Mouse (Mus musculus) embryonic stem cell, embryonic (primary cell): ENCODE data around the gene Tex45.

Source experiments
- CTCF ChIA-PET, 4 experiments: fragments of 300-600 bp in 2 of 4; fragments of 350-600 bp in 2 of 4; sonication (Branson Sonifier 250); formaldehyde crosslinking; loops; one replicate each; lab custom pipeline; 2022; ENCODE audit warnings: inconsistent platforms in 2 of 4; lab: Charles Lee
- POLR2A ChIA-PET, 4 experiments: fragments of 300-600 bp in 2 of 4; fragments of 350-600 bp in 2 of 4; sonication (Branson Sonifier 250); formaldehyde crosslinking; loops; one replicate each; lab custom pipeline; 2022; ENCODE audit warnings: antibody characterized with exemption in 4 of 4, inconsistent platforms in 1 of 4; lab: Charles Lee

Tex45 gene

GRCm38 (mm10) chr8:3467886-3468545 lies 2.6 kb upstream of the Tex45 start:
- ChIA-PET POLR2A (interaction anchor here (0.6 to 2.8 kb wide), 35 partner anchors 7 to 791 kb away, joined by 3 to 17 read pairs (median 4); partner anchors contain the start of genes Trappc5 (in 3 of the 4), Fcor (in 2 of the 4), Ctxn1 (in 1 of the 4) and Mcemp1 (in 1 of the 4)), CTCF (interaction anchor here (0.5 to 6.8 kb wide), 25 partner anchors 17 to 785 kb away, joined by 3 to 43 read pairs (median 4); partner anchors contain the start of genes Fcor (in 4 of the 4), Trappc5 (in 2 of the 4) and Snapc2 (in 1 of the 4))

DNA sequence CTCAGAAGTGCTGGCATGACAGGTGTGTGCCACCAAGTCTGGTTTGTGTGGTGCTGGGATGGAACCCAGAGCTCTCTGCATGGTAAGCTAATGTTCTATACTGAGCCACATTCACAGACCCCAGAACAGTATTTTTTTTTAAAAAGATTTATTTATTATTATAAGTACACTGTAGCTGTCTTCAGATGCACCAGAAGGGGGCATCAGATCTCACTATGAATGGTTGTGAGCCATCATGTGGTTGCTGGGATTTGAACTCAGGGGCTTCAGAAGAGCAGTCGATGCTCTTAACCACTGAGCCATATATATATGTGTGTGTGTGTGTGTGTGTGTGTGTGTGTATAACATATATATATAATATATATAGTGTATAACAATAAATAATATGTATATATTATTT lies 1.8 kb upstream of the Tex45 start:
- CTCF ChIA-PET: interaction anchor here (0.6 to 6.8 kb wide), 19 partner anchors 18 to 208 kb away, joined by 3 to 43 read pairs (median 4); partner anchors contain the start of genes Fcor (in 4 of the 4) and Trappc5 (in 3 of the 4)

GRCm38 (mm10) chr8:3475715-3476429 lies 5.2 kb downstream of the Tex45 start:
- CTCF ChIA-PET: interaction anchor here in 2 of 4 experiments (0.5 to 1.3 kb wide), 6 partner anchors 9 to 737 kb away, joined by 3 to 6 read pairs (median 6); partner anchors contain the start of gene Fcor (in 1 of the 2)
- POLR2A ChIA-PET: interaction anchor here in 2 of 4 experiments (0.6 to 1.6 kb wide), 6 partner anchors 16 to 201 kb away, joined by 3 to 4 read pairs (median 3); partner anchors contain the start of genes Trappc5 (in 2 of the 2) and Camsap3 (in 1 of the 2)

More for the DNA sequence above, 1.8 kb upstream of the Tex45 start:
- POLR2A ChIA-PET: interaction anchor here in 3 of 4 experiments (0.7 to 2.8 kb wide), 22 partner anchors 8 to 207 kb away, joined by 3 to 17 read pairs (median 4); partner anchors contain the start of genes Trappc5 (in 3 of the 3), Fcor (in 2 of the 3), Mcemp1 (in 1 of the 3) and Pnpla6 (in 1 of the 3)

DNA sequence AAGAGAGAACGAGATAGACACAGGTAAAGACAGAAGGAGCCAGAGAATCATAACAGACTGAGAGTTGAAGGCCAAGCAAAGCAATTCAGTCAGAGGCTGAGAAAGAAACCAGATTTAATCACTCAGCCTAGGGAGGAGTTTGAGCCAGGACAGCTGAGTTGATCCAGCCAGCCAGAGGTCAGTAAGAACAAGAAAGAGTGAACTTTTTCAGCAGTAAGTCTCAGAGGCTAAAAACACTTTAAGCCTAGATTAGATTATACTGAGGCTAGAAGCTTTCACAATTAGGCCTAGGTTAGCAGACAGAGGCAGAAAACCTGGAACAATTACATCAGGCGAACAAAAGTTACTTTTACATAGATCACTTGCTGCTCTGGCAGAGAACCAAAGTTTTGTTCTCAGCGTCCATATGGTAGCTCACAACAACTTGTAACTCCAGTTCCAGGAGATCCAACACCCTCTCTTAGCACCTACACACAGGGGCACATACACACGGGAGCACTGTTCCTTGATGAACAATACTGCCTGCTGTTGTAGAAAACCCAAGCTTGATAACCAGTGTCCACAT lies 9.6 kb downstream of the Tex45 start:
- ChIA-PET CTCF (interaction anchor here in 1 of 4 experiments (0.6 to 0.7 kb wide), 2 partner anchors 68 to 104 kb away, joined by 4 to 6 read pairs; no protein-coding TSS in a partner anchor), POLR2A (interaction anchor here in 2 of 4 experiments (0.6 to 1.0 kb wide), 3 partner anchors 16 to 87 kb away, joined by 3 to 6 read pairs (median 3); partner anchors contain the start of genes Arhgef18 (in 1 of the 2) and Mcoln1 (in 1 of the 2))

GRCm38 (mm10) chr8:3481605-3482004 lies 10.9 kb downstream of the Tex45 start:
- POLR2A ChIA-PET: interaction anchor here in 2 of 4 experiments (0.7 to 3.8 kb wide), 4 partner anchors 11 to 185 kb away, joined by 3 to 14 read pairs (median 4); partner anchors contain the start of gene Zfp358 (in 1 of the 2)
- CTCF ChIA-PET: no interaction called here

- POLR2A ChIA-PET: interaction anchor here in 2 of 4 experiments (0.5 to 3.8 kb wide), 8 partner anchors 11 to 189 kb away, joined by 3 to 14 read pairs (median 4); partner anchors contain the start of genes Pex11g (in 1 of the 2) and Zfp358 (in 1 of the 2)
- CTCF ChIA-PET: no interaction called here
Measured at GRCm38 (mm10) chr8:3482240-3482740, 11.6 kb downstream of the Tex45 start.

GRCm38 (mm10) chr8:3483546-3483945 lies 12.9 kb downstream of the Tex45 start:
- CTCF ChIA-PET: interaction anchor here in 1 of 4 experiments (0.8 to 1.0 kb wide), 2 partner anchors 13 to 32 kb away, joined by 3 to 4 read pairs; partner anchors contain the start of gene Pnpla6
- POLR2A ChIA-PET: interaction anchor here in 2 of 4 experiments (0.8 to 3.8 kb wide), 9 partner anchors 9 to 191 kb away, joined by 3 to 14 read pairs (median 4); partner anchors contain the start of genes Pex11g (in 1 of the 2) and Zfp358 (in 1 of the 2)

GRCm38 (mm10) chr8:3485192-3485591 lies 14.5 kb downstream of the Tex45 start:
- CTCF ChIA-PET: interaction anchor here in 1 of 4 experiments (0.6 kb wide), 2 partner anchors 9 to 43 kb away, joined by 5 to 6 read pairs; no protein-coding TSS in a partner anchor

DNA sequence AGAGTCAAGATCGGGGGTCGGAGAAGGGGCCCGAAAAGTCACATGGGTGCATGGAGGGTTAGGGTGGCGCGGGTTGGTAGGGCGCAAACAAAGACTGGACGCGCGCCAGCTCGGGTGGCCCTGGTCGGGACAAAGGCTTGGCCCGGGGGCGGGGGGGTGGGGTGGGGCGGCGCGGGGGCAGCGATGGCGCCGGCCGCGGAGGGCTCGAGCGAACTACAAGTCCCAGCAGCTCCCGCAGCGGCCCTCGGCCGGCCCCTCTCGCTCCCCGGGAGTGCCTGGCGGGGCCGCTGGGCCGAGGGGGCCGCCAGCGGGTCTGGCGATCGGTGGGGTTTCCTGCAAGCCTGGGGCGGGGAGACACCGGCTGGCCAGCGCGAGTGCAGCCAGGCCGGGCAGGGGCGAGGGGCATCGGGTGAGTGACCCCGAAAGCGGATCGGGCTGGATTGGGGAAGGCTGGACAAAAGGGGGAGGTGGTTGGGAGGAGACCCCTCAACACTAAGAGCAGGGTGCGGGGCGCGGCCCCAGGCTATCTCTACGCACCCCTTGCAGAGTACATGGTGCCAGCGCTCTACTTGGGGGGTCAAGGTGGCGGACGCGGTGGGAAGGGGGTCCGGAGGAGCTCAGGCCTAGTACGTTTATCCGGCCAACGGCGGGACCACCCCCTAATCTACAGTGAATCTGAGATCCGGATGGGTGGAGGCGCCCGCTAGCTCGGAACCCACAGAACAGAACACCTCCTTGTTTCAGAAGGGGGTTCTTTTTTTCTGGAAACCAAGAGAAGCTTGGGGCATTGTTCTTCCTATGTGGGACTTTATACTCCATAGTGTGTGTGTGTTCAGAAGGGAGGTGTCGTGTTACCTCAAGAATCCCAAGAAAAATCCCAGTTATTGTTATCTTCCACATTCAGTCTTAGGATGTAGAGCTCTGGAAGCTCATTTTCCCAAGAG lies 22.5 kb downstream of the Tex45 start, which contains the start of gene Zfp358:
Gene Zfp358 (plus strand): TSS at position 238 of the 944 bp plus-strand sequence.
- CTCF ChIA-PET: interaction anchor here in 2 of 4 experiments (0.7 to 1.6 kb wide), 5 partner anchors 42 to 183 kb away, joined by 3 to 6 read pairs (median 5); partner anchors contain the start of gene Trappc5 (in 2 of the 2)
- POLR2A ChIA-PET: interaction anchor here in 3 of 4 experiments (0.7 to 3.6 kb wide), 21 partner anchors 8 to 754 kb away, joined by 3 to 21 read pairs (median 4); partner anchors contain the start of genes Camsap3 (in 1 of the 3), Fcor (in 1 of the 3), Mcoln1 (in 1 of the 3) and Pex11g (in 1 of the 3)

More at GRCm38 (mm10) chr8:3485192-3485591, 14.5 kb downstream of the Tex45 start:
- POLR2A ChIA-PET: interaction anchor here in 1 of 4 experiments (1.6 kb wide), 1 partner anchor 11 kb away, joined by 10 read pairs; no protein-coding TSS in a partner anchor

DNA sequence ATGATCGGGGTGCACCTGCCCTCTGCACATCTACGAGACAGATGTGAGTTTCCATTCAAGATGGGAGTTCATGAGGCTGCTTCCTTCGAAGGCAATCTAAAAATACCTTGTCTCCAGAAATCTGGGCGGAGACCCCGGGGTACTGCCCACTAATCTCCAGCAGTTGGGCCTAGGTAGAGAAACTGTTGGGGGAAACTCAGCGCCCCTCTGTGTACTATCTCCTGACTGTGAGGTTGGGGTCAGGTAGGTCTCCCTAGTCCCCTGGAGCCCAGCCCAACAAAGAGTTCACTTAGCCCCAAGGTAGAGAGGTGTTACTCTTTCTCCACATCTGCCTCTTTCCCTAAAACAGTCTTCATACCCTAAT lies 23.2 kb downstream of the Tex45 start:
- CTCF ChIA-PET: interaction anchor here in 2 of 4 experiments (1.1 to 1.6 kb wide), 3 partner anchors 43 to 183 kb away, joined by 3 to 6 read pairs (median 5); partner anchors contain the start of gene Trappc5 (in 2 of the 2)
- POLR2A ChIA-PET: interaction anchor here (0.6 to 3.6 kb wide), 20 partner anchors 7 to 753 kb away, joined by 3 to 21 read pairs (median 4); partner anchors contain the start of genes Camsap3 (in 1 of the 4), Fcor (in 1 of the 4), Mcoln1 (in 1 of the 4) and Pex11g (in 1 of the 4)

- POLR2A ChIA-PET: interaction anchor here (0.6 to 3.2 kb wide), 41 partner anchors 9 to 216 kb away, joined by 3 to 35 read pairs (median 4); partner anchors contain the start of genes C330021F23Rik (in 3 of the 4), Camsap3 (in 2 of the 4), Fcor (in 2 of the 4) and Pex11g (in 2 of the 4)
- CTCF ChIA-PET: interaction anchor here in 2 of 4 experiments (0.6 to 1.6 kb wide), 8 partner anchors 21 to 321 kb away, joined by 3 to 5 read pairs (median 3); partner anchors contain the start of genes Pex11g (in 1 of the 2) and Trappc5 (in 1 of the 2)
Measured at GRCm38 (mm10) chr8:3495578-3496427, 25.1 kb downstream of the Tex45 start.

DNA sequence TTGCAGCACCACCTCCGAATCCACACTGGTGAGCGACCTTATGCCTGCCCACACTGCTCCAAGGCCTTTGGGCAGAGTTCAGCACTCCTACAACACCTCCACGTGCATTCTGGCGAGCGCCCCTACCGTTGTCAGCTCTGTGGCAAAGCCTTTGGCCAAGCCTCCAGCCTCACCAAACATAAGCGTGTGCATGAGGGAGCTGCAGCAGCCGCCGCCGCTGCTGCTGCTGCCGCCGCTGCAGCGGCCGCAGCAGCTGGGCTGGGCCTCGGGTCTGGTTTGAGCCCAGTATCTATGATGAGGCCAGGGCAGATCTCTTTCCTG lies 25.7 kb downstream of the Tex45 start:
- ChIA-PET CTCF (interaction anchor here in 3 of 4 experiments (0.6 to 1.6 kb wide), 9 partner anchors 12 to 321 kb away, joined by 3 to 5 read pairs (median 3); partner anchors contain the start of genes Pex11g (in 1 of the 3) and Trappc5 (in 1 of the 3)), POLR2A (interaction anchor here (0.6 to 2.9 kb wide), 37 partner anchors 10 to 275 kb away, joined by 3 to 35 read pairs (median 4); partner anchors contain the start of genes C330021F23Rik (in 3 of the 4), Fcor (in 2 of the 4), Pnpla6 (in 2 of the 4) and Trappc5 (in 2 of the 4))

GRCm38 (mm10) chr8:3498583-3498982 lies 27.9 kb downstream of the Tex45 start:
- ChIA-PET CTCF (no interaction called here), POLR2A (no interaction called here)

DNA sequence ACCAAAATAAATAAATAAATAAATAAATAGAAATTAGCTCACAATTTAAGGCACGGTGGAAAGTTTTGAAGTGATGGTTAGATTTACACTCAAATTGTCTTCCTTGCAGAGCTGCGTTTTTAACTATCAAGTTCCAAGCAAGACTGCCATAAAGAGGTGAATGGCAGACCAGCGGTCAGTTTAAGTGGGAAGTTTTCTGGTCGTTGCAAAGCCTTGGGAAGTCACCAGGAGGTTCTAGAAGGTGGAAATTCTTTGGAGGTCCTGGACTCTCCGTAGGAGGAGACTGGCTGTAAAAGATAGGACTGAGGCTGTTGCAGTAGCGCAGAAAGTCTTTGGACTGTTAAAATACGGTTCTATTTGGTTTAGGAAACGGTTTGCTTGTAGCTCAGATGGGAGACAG lies 29.1 kb downstream of the Tex45 start:
- POLR2A ChIA-PET: interaction anchor here (0.7 to 7.8 kb wide), 41 partner anchors 8 to 176 kb away, joined by 3 to 98 read pairs (median 5); partner anchors contain the start of genes Pnpla6 (in 4 of the 4), C330021F23Rik (in 3 of the 4), Pet100 (in 2 of the 4) and Pex11g (in 1 of the 4)
- CTCF ChIA-PET: interaction anchor here in 2 of 4 experiments (0.9 to 2.0 kb wide), 3 partner anchors 15 to 176 kb away, joined by 3 to 8 read pairs (median 4); partner anchors contain the start of genes Fcor (in 1 of the 2), Pnpla6 (in 1 of the 2) and Trappc5 (in 1 of the 2)
